Comparison of ENCODE assay signal across 7 mouse cellular contexts in the genomic region with DNA sequence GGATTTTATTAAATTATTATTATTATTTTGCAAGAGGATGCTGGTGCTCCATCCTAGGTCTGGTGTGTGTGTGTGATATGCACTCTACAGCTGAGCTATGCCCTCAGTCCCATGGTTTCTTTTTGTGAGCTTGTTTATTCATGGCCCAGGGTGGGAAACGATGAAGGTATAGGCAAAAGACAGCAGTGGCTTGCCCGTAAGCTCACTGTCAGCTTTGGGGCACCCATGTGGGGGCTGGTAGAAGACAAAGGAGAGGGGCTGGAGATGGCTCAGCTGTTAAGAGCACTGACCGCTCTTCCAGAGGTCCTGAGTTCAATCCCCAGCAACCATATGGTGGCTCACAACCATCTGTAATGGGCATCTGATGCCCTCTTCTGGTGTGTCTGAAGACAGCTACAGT. TPM values are rescaled to one million over a fixed set of nuclear protein-coding genes. Genes with fewer than 3 reads are reported as not detected.
DNase-seq lines count a peak whose midpoint lies in the region; ATAC-seq and TF ChIP-seq lines count a peak whose summit lies in the region.
"Not testable (repeated sequence)": the region's sequence is repeated elsewhere in the genome, so short reads cannot be mapped to it uniquely, and the experiment has no call there.

No protein-coding gene starts in this region.

- not testable (repeated sequence) for H3K36me3 ChIP-seq in heart, embryonic 15.5 days; macrophage (ENCODE audit: inconsistent target); spleen, adult 2 months (ENCODE audit: control insufficient read depth, insufficient read depth, low read length)

- not testable (repeated sequence) for TF ChIP-seq CTCF in bone marrow, adult 2 months (IDR thresholded peaks at IDR 0.05; ENCODE audit: control insufficient read depth, insufficient read depth, low read length); left cerebral cortex, adult 2 months (IDR thresholded peaks at IDR 0.05); spleen, adult 2 months (IDR thresholded peaks at IDR 0.05; ENCODE audit: extremely low read depth, insufficient read depth, insufficient read length, insufficient replicate concordance)

- TF ChIP-seq POLR2A in bone marrow, adult 2 months (IDR thresholded peaks at IDR 0.05; ENCODE audit: borderline replicate concordance, control insufficient read depth, low read depth, low read length); spleen, adult 2 months (IDR thresholded peaks at IDR 0.05; ENCODE audit: low read depth, low read length): not testable (repeated sequence)

- H3K4me2 ChIP-seq in heart, embryonic 15.5 days: not testable (repeated sequence)

- not testable (repeated sequence) for H3K27me3 ChIP-seq in heart, embryonic 15.5 days; spleen, adult 2 months (ENCODE audit: control insufficient read depth, insufficient read depth, low read length)

- peak; percentile 91 for DNase-seq in heart, adult 11 months
- DNase-seq in left cerebral cortex, adult 2 months (ENCODE audit: extremely low spot score in 1 of 2, low spot score in 2 of 2); spleen, adult 2 months (ENCODE audit: low read depth in 1 of 2, low spot score in 2 of 2): not testable (repeated sequence)
- DNase-seq in thymus, postnatal 4 days: peak; percentile 36

- intact Hi-C loops in left cerebral cortex, adult 2 months (cut with DNase I): not testable (repeated sequence)

- not testable (repeated sequence) for H3K9ac ChIP-seq in heart, embryonic 15.5 days

- H3K27ac ChIP-seq in bone marrow, adult 2 months (ENCODE audit: control insufficient read depth, insufficient read depth, low read depth, low read length, poor library complexity): peak overlapping the region; percentile 2; the same call in 1 of the 2 replicates
- H3K27ac ChIP-seq in heart, embryonic 15.5 days: peak overlapping the region; percentile 64; the same call in 1 of the 2 replicates
- H3K27ac ChIP-seq in left cerebral cortex, adult 2 months: peak overlapping the region; percentile 44; the same call in 1 of the 2 replicates
- H3K27ac ChIP-seq in macrophage: peak overlapping the region; percentile 97
- peak overlapping the region; percentile 97 for H3K27ac ChIP-seq in spleen, adult 2 months (ENCODE audit: insufficient read depth, low read length)

- not testable (repeated sequence) for H3K4me1 ChIP-seq in bone marrow, adult 2 months (ENCODE audit: control insufficient read depth, insufficient read depth, low read length)
- peaks cover 56% of the 10 kb centered on the region for H3K4me1 ChIP-seq in heart, embryonic 15.5 days (replicated peaks)
- H3K4me1 ChIP-seq in spleen, adult 2 months (ENCODE audit: control insufficient read depth, insufficient read depth, insufficient read length): peaks cover 24% of the 10 kb centered on the region; the same call in 1 of the 2 replicates

- H3K9me3 ChIP-seq in heart, embryonic 15.5 days (replicated peaks): not testable (repeated sequence)

- not testable (repeated sequence) for ATAC-seq in heart, embryonic 15.5 days (replicated peaks; ENCODE audit: insufficient number of reproducible peaks, insufficient read depth, low FRiP score, low read depth)

- not testable (repeated sequence) for H3K4me3 ChIP-seq in bone marrow, adult 2 months (replicated peaks; ENCODE audit: control insufficient read depth, low read depth, low read length); heart, embryonic 15.5 days; left cerebral cortex, adult 2 months; macrophage (ENCODE audit: inconsistent target); spleen, adult 2 months (ENCODE audit: extremely low read depth, insufficient read depth, insufficient read length)

- 86% methylated on average over 3 of the region's 3 CpGs for WGBS in bone marrow, adult 2 months
- WGBS in heart, embryonic 15.5 days: 89% methylated on average over 3 of the region's 3 CpGs
- 100% methylated on average over 3 of the region's 3 CpGs for WGBS in macrophage (ENCODE audit: missing documents)
- WGBS in spleen, adult 2 months: 86% methylated on average over 3 of the region's 3 CpGs

- H3K79me2 ChIP-seq in macrophage (ENCODE audit: inconsistent target): peaks cover 96% of the 10 kb centered on the region

RNA-seq across cellular contexts. Expression of a gene that starts 4.6 kb away (rescaled TPM):
- polyA plus RNA-seq in bone marrow, adult 2 months (2011; ENCODE audit: insufficient read depth, insufficient read length, low replicate concordance, missing spikeins): 23.0 and 42.5 TPM in 2 replicates
- 13.2 and 17.9 TPM in 2 replicates for polyA plus RNA-seq in heart, embryonic 15.5 days (2015; fragmentation: Nextera tagmentation; extraction: Ambion mirVana)
- 10 to 100 TPM; 57.9 to 59.0 TPM for total RNA-seq in left cerebral cortex, adult 2 months (2021)
- 100 to 1,000 TPM in 22 of 26 experiments, 10 to 100 TPM in 4; 29.9 to 512 (median 265) TPM for total RNA-seq in macrophage (2018; cell fraction: chromatin; rRNA removed)
- total RNA-seq in macrophage (2018; cell fraction: cytosol; rRNA removed): 100 to 1,000 TPM in 23 of 26 experiments, 10 to 100 TPM in 3; 62.0 to 216 (median 136) TPM
- 100 to 1,000 TPM in 22 of 26 experiments, 10 to 100 TPM in 4; 50.0 to 412 (median 210) TPM for total RNA-seq in macrophage (2018; cell fraction: nucleus; rRNA removed)
- 118 to 148 TPM (median 141 TPM) in 3 replicates for polyA plus RNA-seq in macrophage (2018)
- polyA plus RNA-seq in spleen, adult 2 months (2012; rRNA removed): 64.4 and 82.8 TPM in 2 replicates

RNA-seq across cellular contexts. Expression of a gene that starts 32.9 kb away (rescaled TPM):
- polyA plus RNA-seq in bone marrow, adult 2 months (2011; ENCODE audit: insufficient read depth, insufficient read length, low replicate concordance, missing spikeins): 5.2 and 16.3 TPM in 2 replicates
- 9.2 and 12.5 TPM in 2 replicates for polyA plus RNA-seq in heart, embryonic 15.5 days (2015; fragmentation: Nextera tagmentation; extraction: Ambion mirVana)
- total RNA-seq in left cerebral cortex, adult 2 months (2021): 10 to 100 TPM; 32.8 to 34.3 TPM
- total RNA-seq in macrophage (2018; cell fraction: chromatin; rRNA removed): 100 to 1,000 TPM in 22 of 26 experiments, 10 to 100 TPM in 4; 49.2 to 243 (median 149) TPM
- total RNA-seq in macrophage (2018; cell fraction: cytosol; rRNA removed): 10 to 100 TPM; 47.8 to 85.0 (median 62.8) TPM
- total RNA-seq in macrophage (2018; cell fraction: nucleus; rRNA removed): 100 to 1,000 TPM in 11 of 26 experiments, 10 to 100 TPM in 15; 41.2 to 234 (median 79.2) TPM
- 49.5 to 60.9 TPM (median 57.9 TPM) in 3 replicates for polyA plus RNA-seq in macrophage (2018)
- polyA plus RNA-seq in spleen, adult 2 months (2012; rRNA removed): 28.1 and 32.3 TPM in 2 replicates

Comparison
In these comparisons a context has a peak if more than half of its experiments do, and no peak if none do; other contexts are left out.
1. H3K27ac ChIP-seq: peak in every context shown above with its lines; median percentile 97 in macrophage; 97 in spleen, adult 2 months; 64 in heart, embryonic 15.5 days; 44 in left cerebral cortex, adult 2 months; 2 in bone marrow, adult 2 months.